Mouse (Mus musculus): ENCODE data around the gene Coro2a. TPM values are rescaled to one million over a fixed set of nuclear protein-coding genes. Genes with fewer than 3 reads are reported as not detected.
"Not testable (repeated sequence)": the region's sequence is repeated elsewhere in the genome, so short reads cannot be mapped to it uniquely, and the experiment has no call there.

The Coro2a gene
- total RNA-seq, 2 experiments from 2014 or later = 37.9 to 39.9 TPM

- DNase-seq = no peak
- intact Hi-C loops (cut with DNase I) = no loop called here
Observed at GRCm38 (mm10) chr4:46586473-46586872, 15.5 kb downstream of the Coro2a start.

- DNase-seq = no peak
- intact Hi-C loops (cut with DNase I) = no loop called here
Observed at GRCm38 (mm10) chr4:46585811-46586190, 16.2 kb downstream of the Coro2a start.

- no peak for DNase-seq
- intact Hi-C loops (cut with DNase I) = no loop called here
Observed at GRCm38 (mm10) chr4:46585041-46585810, 16.8 kb downstream of the Coro2a start.

- intact Hi-C loops (cut with DNase I); DNase-seq: not testable (repeated sequence)
Observed at GRCm38 (mm10) chr4:46584536-46584935, 17.5 kb downstream of the Coro2a start.

GRCm38 (mm10) chr4:46584084-46584483 lies 17.9 kb downstream of the Coro2a start:
- DNase-seq; intact Hi-C loops (cut with DNase I): not testable (repeated sequence)

GRCm38 (mm10) chr4:46582024-46582423 lies 20.0 kb downstream of the Coro2a start:
- intact Hi-C loops (cut with DNase I); DNase-seq: not testable (repeated sequence)

- intact Hi-C loops (cut with DNase I) = not testable (repeated sequence)
Observed at GRCm38 (mm10) chr4:46581577-46581976, 20.4 kb downstream of the Coro2a start.

GRCm38 (mm10) chr4:46580799-46581243 lies 21.2 kb downstream of the Coro2a start:
- DNase-seq; intact Hi-C loops (cut with DNase I): not testable (repeated sequence)

More at GRCm38 (mm10) chr4:46581577-46581976, 20.4 kb downstream of the Coro2a start:
- not testable (repeated sequence) for DNase-seq

- DNase-seq; intact Hi-C loops (cut with DNase I): not testable (repeated sequence)
Observed at GRCm38 (mm10) chr4:46578796-46579346, 23.1 kb downstream of the Coro2a start.

- no peak for DNase-seq
- intact Hi-C loops (cut with DNase I) = no loop called here
Observed at GRCm38 (mm10) chr4:46578228-46578627, 23.8 kb downstream of the Coro2a start.

- intact Hi-C loops (cut with DNase I); DNase-seq: not testable (repeated sequence)
Observed at GRCm38 (mm10) chr4:46575509-46576284, 26.3 kb downstream of the Coro2a start.

- DNase-seq = no peak
- intact Hi-C loops (cut with DNase I) = no loop called here
Observed at GRCm38 (mm10) chr4:46574841-46575240, 27.2 kb downstream of the Coro2a start.

- intact Hi-C loops (cut with DNase I) = no loop called here
- peak; percentile 37 for DNase-seq
Observed at GRCm38 (mm10) chr4:46574024-46574753, 27.8 kb downstream of the Coro2a start.

- no peak for DNase-seq
Observed at GRCm38 (mm10) chr4:46572616-46573015, 29.4 kb downstream of the Coro2a start.

GRCm38 (mm10) chr4:46571744-46572143 lies 30.3 kb downstream of the Coro2a start:
- intact Hi-C loops (cut with DNase I) = no loop called here
- DNase-seq = no peak

More at GRCm38 (mm10) chr4:46572616-46573015, 29.4 kb downstream of the Coro2a start:
- intact Hi-C loops (cut with DNase I) = no loop called here

- intact Hi-C loops (cut with DNase I) = no loop called here
- peak; percentile 89 for DNase-seq
Observed at GRCm38 (mm10) chr4:46569671-46570070, 32.3 kb downstream of the Coro2a start.

- intact Hi-C loops (cut with DNase I) = no loop called here
- no peak for DNase-seq
Observed at GRCm38 (mm10) chr4:46568169-46568568, 33.8 kb downstream of the Coro2a start.

GRCm38 (mm10) chr4:46566931-46567671 lies 34.9 kb downstream of the Coro2a start:
- no peak for DNase-seq
- intact Hi-C loops (cut with DNase I) = no loop called here

GRCm38 (mm10) chr4:46565393-46565955 lies 36.5 kb downstream of the Coro2a start:
- intact Hi-C loops (cut with DNase I) = no loop called here
- no peak for DNase-seq

GRCm38 (mm10) chr4:46564247-46564646 lies 37.8 kb downstream of the Coro2a start:
- no peak for DNase-seq
- intact Hi-C loops (cut with DNase I) = no loop called here
